Mouse (Mus musculus): Measurements from ENCODE around the gene Kansl1. TPM values are rescaled to one million over a fixed set of nuclear protein-coding genes. Genes with fewer than 3 reads are reported as not detected.

Kansl1 gene
- polyA plus RNA-seq, 1 experiment from 2014 or later: 30.6 TPM

DNA sequence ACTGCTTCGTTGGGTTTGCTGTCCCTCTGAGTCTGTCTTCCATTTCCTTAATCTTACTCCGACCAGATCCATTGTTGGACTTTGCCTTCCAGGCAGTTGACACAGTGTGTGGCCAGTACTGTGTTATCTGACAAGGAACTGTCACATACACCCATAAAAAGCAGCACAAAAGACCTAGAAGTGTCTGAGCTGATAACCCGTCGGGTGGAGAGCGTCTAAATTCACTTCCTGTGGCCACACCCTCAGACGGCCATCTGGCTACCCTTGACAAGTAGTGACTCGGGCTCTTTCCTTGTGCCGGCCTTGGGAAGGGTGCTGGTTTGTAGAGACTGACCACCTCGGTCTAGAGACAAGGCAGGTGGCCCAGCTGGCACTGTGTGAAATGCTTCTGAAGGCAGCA lies 175.4 kb downstream of the Kansl1 start:
- ATAC-seq (replicated peaks): no peak
- H3K27me3 ChIP-seq: no peaks in the 10 kb centered on the region
- 89% methylated on average over 9 of the region's 9 CpGs for WGBS
- peaks cover 12% of the 10 kb centered on the region for H3K36me3 ChIP-seq
- no peak overlapping the region for H3K4me3 ChIP-seq
- no peak overlapping the region for H3K9ac ChIP-seq (replicated peaks)
- no peak overlapping the region for H3K27ac ChIP-seq (replicated peaks)
- H3K4me1 ChIP-seq: peaks cover 8% of the 10 kb centered on the region
- no peaks in the 10 kb centered on the region for H3K9me3 ChIP-seq
- H3K4me2 ChIP-seq (replicated peaks): no peak overlapping the region

- no peak for ATAC-seq (replicated peaks)
- Histone ChIP-seq H3K4me2 (replicated peaks) (no peak overlapping the region), H3K27ac (replicated peaks) (no peak overlapping the region), H3K27me3 (no peaks in the 10 kb centered on the region), H3K4me3 (no peak overlapping the region), H3K9me3 (no peaks in the 10 kb centered on the region), H3K36me3 (peaks cover 12% of the 10 kb centered on the region), H3K4me1 (peaks cover 8% of the 10 kb centered on the region), H3K9ac (replicated peaks) (no peak overlapping the region)
- 92% methylated on average over 7 of the region's 7 CpGs for WGBS
Measured at GRCm38 (mm10) chr11:104292443-104293220, 176.0 kb downstream of the Kansl1 start.

- Histone ChIP-seq H3K4me3 (no peak overlapping the region), H3K4me1 (peaks cover 8% of the 10 kb centered on the region), H3K27me3 (no peaks in the 10 kb centered on the region), H3K36me3 (peaks cover 33% of the 10 kb centered on the region), H3K9ac (replicated peaks) (no peak overlapping the region), H3K9me3 (no peaks in the 10 kb centered on the region), H3K27ac (replicated peaks) (no peak overlapping the region; the same call in 1 of the 2 replicates), H3K4me2 (replicated peaks) (no peak overlapping the region)
- 20% methylated on average over 13 of the region's 13 CpGs for WGBS
- peak; percentile 39; the same call in 1 of the 2 replicates for ATAC-seq (replicated peaks)
Measured at GRCm38 (mm10) chr11:104289199-104290031, 179.2 kb downstream of the Kansl1 start.

GRCm38 (mm10) chr11:104288835-104289198 lies 179.8 kb downstream of the Kansl1 start:
- H3K27ac ChIP-seq (replicated peaks): no peak overlapping the region; the same call in 1 of the 2 replicates
- ATAC-seq (replicated peaks): no peak
- H3K9ac ChIP-seq (replicated peaks): no peak overlapping the region
- WGBS: 55% methylated on average over 6 of the region's 6 CpGs
- peaks cover 32% of the 10 kb centered on the region for H3K36me3 ChIP-seq
- no peaks in the 10 kb centered on the region for H3K27me3 ChIP-seq
- H3K9me3 ChIP-seq: no peaks in the 10 kb centered on the region
- no peak overlapping the region for H3K4me2 ChIP-seq (replicated peaks)
- H3K4me3 ChIP-seq: no peak overlapping the region
- peaks cover 8% of the 10 kb centered on the region for H3K4me1 ChIP-seq

DNA sequence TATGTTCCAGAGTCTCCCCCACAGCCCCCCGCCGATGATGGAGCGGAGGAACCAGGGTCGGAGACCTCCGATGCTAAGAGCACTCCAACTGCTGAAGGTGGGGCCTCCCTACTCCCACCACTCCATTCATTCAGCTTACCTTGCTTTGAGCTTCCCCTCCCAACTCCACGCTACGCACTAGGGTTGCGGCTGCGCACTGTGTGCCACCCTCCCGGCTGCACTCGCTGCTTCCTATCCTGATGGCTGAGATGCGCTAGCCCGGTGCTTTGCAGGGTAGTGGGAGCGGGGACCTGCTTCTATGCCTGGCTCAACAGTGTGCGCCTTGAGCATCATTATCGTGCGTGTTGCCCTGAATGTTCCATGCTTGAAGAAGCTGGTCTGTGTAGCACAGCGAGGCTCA lies 181.5 kb downstream of the Kansl1 start:
- Histone ChIP-seq H3K9me3 (no peaks in the 10 kb centered on the region), H3K4me3 (no peak overlapping the region), H3K4me1 (peaks cover 8% of the 10 kb centered on the region), H3K4me2 (replicated peaks) (no peak overlapping the region), H3K9ac (replicated peaks) (no peak overlapping the region), H3K36me3 (peaks cover 42% of the 10 kb centered on the region), H3K27me3 (no peaks in the 10 kb centered on the region), H3K27ac (replicated peaks) (no peak overlapping the region)
- ATAC-seq (replicated peaks): no peak
- WGBS: 95% methylated on average over 18 of the region's 18 CpGs

Small RNA genes lying within 50 kb of the gene (microRNA-seq; reads per million reads assigned to microRNA genes)
- gene Gm47315: not detected

Other genes starting within 250 kb of the Kansl1 start
- 672 and 718 TPM in 2 replicates for gene Mapt, start 237.5 kb downstream of the Kansl1 start, polyA plus RNA-seq (2015; fragmentation: Nextera tagmentation; extraction: Ambion mirVana)
- 37.6 and 38.8 TPM in 2 replicates for gene Cdc27, start 81.8 kb upstream of the Kansl1 start, polyA plus RNA-seq (2015; fragmentation: Nextera tagmentation; extraction: Ambion mirVana)
- 2.1 and 2.9 TPM in 2 replicates for gene Myl4, start 81.8 kb upstream of the Kansl1 start, polyA plus RNA-seq (2015; fragmentation: Nextera tagmentation; extraction: Ambion mirVana)
- gene Itgb3, start 139.1 kb upstream of the Kansl1 start, polyA plus RNA-seq (2015; fragmentation: Nextera tagmentation; extraction: Ambion mirVana): 0.60 and 0.61 TPM in 2 replicates
- 0.01 and 0.18 TPM in 2 replicates for gene Gm11639, start 216.8 kb upstream of the Kansl1 start, polyA plus RNA-seq (2015; fragmentation: Nextera tagmentation; extraction: Ambion mirVana)

Data from forebrain, embryonic 15.5 days (tissue).